Mouse (Mus musculus): ENCODE measurements at regions not wholly inside any gene's neighbourhood (a gene's known extent, or its start where the extent isn't known, plus 50 kb on each side); places are given as distances from the start of the nearest gene placed in this dataset.

DNA sequence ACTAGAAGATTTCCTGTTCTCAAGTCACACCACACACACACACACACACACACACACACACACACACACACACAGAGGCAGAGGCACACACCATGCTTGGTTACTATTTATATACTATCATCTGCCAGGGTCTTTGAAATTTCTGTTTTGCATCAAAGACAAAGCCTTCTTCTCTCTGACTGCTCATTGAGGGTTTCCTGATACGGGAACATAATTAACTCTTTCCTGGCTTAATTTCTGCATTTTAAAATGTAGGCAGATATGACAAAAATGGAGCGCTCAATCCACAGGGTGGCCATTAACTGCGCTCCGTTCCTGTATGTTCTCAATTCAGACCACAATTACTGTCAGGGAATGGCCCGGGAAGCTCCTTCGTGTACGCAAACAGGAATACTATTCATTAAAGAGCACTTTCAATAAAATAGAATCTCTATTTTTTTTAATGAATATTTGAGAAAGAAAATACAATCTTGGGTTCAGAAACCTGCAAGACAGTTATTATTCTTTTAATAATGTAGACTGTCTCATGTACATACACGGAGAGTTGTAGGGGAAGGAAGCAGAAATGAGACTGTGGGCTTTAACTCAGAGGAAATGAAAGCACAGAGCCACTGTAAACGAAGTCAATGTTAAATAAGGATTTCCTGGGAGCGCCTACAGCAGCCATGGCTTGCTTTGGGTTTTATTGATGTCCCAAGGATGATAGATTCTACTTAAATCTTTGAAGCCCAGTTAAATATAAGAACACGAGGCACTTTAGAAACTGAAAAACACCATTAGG lies 300.5 kb upstream of the Galnt5 start:
- H3K27ac ChIP-seq (ENCODE audit: control insufficient read depth, insufficient read depth, low read depth, low read length, poor library complexity), result no peak overlapping the region
- WGBS, result 30% methylated on average over 11 of the region's 11 CpGs
- H3K4me3 ChIP-seq (replicated peaks; ENCODE audit: control insufficient read depth, low read depth, low read length), result no peak overlapping the region
- TF ChIP-seq POLR2A (IDR thresholded peaks at IDR 0.05; ENCODE audit: borderline replicate concordance, control insufficient read depth, low read depth, low read length) (no peak), CTCF (IDR thresholded peaks at IDR 0.05; ENCODE audit: control insufficient read depth, insufficient read depth, low read length) (no peak)
- no peaks in the 10 kb centered on the region for H3K4me1 ChIP-seq (ENCODE audit: control insufficient read depth, insufficient read depth, low read length)

DNA sequence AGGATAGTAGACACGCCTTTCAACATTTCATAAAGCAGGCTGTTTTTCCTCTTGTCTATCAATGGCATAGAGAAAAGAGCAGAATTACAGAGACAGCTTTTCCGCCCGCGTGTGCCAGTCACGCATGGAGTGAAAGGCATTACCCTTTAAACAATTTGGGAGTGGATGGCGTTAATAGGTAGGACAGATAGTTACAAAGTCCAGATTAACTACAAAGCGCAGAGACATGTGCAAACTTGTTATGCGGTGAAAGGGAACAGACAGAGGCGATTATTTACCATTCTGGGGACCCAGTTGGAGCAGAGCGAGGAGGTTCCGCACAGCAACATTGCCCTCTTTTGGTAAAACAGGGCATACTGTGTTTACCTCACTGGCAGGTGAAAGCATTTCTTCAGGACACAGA lies 299.0 kb upstream of the Galnt5 start:
- WGBS, result 6% methylated on average over 11 of the region's 11 CpGs
- H3K4me1 ChIP-seq (ENCODE audit: control insufficient read depth, insufficient read depth, low read length), result no peaks in the 10 kb centered on the region

DNA sequence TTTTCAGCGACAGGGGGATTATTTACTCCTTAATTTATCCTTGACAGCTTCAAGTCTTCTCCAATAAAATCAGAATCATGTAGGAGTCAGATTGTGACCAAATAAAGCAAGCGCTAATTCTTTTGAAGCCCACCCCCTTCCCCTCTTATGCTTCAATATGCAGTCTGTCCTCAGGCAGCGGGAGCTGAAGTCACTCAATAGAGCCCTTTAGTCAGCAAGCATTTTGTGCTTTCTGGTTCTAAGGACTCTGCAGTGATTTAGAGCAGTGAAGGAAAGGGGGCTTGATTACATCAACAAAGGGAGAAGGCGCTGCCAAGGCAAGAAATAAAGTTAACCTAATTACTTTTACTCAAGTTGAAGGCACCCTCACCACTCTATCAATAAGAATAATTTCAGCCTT lies 298.5 kb upstream of the Galnt5 start:
- WGBS, result 78% methylated on average over 4 of the region's 4 CpGs
- TF ChIP-seq POLR2A (IDR thresholded peaks at IDR 0.05; ENCODE audit: borderline replicate concordance, control insufficient read depth, low read depth, low read length), result no peak
- no peak for TF ChIP-seq CTCF (IDR thresholded peaks at IDR 0.05; ENCODE audit: control insufficient read depth, insufficient read depth, low read length)
- H3K4me3 ChIP-seq (replicated peaks; ENCODE audit: control insufficient read depth, low read depth, low read length), result no peak overlapping the region
- H3K27ac ChIP-seq (ENCODE audit: control insufficient read depth, insufficient read depth, low read depth, low read length, poor library complexity), result no peak overlapping the region
- H3K4me1 ChIP-seq (ENCODE audit: control insufficient read depth, insufficient read depth, low read length), result no peaks in the 10 kb centered on the region

More for the DNA sequence above, 299.0 kb upstream of the Galnt5 start:
- Histone ChIP-seq H3K27ac (ENCODE audit: control insufficient read depth, insufficient read depth, low read depth, low read length, poor library complexity) (no peak overlapping the region), H3K4me3 (replicated peaks; ENCODE audit: control insufficient read depth, low read depth, low read length) (no peak overlapping the region)
- TF ChIP-seq CTCF (IDR thresholded peaks at IDR 0.05; ENCODE audit: control insufficient read depth, insufficient read depth, low read length) (peak; percentile 28; the same call in 1 of the 2 replicates), POLR2A (IDR thresholded peaks at IDR 0.05; ENCODE audit: borderline replicate concordance, control insufficient read depth, low read depth, low read length) (no peak)

DNA sequence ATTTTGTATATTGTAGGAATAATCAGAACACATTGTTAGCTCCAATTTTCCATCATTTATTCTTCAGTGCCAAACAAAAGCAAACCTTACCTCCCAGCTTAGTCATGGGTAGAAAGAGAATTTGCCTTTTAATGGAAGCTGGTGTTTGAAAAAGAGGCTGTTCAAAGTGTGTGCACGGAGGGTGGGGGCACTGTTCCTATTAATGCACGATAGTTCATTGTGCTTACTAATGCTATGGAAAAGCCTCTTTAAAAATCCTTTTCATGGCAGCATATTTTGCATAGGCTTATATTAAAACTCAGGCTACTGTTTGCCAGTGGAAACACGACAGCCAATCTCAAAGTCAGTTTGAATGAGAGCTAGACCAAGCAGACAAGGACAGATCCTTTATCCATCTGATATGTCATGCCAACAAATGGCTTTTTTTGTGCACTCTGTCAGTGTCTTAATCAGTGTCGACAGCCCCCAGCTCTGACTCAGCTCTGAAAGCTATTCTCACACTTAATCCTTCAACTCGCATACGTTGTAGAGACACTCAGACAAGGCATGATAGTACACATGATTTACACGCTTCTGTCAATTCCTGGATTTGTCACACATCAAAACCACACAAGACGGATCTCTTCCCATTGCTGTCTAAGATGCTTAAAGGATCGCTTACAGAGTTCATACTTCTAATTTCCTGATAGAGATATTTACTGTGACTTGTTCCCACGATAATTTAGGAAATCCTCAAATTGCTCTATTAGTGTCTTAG lies 280.8 kb upstream of the Galnt5 start:
- no peak overlapping the region for H3K4me3 ChIP-seq (replicated peaks; ENCODE audit: control insufficient read depth, low read depth, low read length)
- no peak overlapping the region for H3K27ac ChIP-seq (ENCODE audit: control insufficient read depth, insufficient read depth, low read depth, low read length, poor library complexity)
- TF ChIP-seq CTCF (IDR thresholded peaks at IDR 0.05; ENCODE audit: control insufficient read depth, insufficient read depth, low read length) (no peak), POLR2A (IDR thresholded peaks at IDR 0.05; ENCODE audit: borderline replicate concordance, control insufficient read depth, low read depth, low read length) (no peak)
- 75% methylated on average over 10 of the region's 10 CpGs for WGBS
- no peaks in the 10 kb centered on the region for H3K4me1 ChIP-seq (ENCODE audit: control insufficient read depth, insufficient read depth, low read length)
